8 mouse cellular contexts compared by ENCODE assay signal in the genomic region with DNA sequence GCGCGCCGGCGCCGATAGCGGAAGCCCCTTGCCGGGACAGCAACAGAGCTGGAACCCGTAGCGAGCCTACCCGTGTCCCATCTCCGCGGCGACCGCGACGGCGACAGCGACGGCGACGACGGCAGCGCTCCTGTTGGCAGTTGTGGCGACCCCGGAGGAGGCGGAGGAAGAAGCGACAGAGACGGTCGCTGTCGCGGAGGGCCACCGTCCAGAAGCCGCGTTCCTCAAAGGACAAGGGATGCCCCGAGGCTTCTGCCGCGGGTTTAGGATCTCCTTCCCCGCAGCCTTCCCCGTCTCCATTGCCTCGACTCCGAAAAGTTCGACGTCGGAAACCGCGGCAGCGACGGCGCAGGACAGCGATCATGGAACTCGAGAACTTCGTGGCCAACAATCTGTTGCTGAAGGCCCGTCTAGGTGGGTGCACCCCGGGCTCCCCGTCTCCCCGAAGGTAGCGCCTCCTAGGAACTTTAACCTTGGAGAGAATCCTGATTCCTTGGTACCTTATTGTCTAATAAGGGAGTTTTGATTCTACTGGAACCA. TPM values are rescaled to one million over a fixed set of nuclear protein-coding genes. Genes with fewer than 3 reads are reported as not detected.
DNase-seq lines count a peak whose midpoint lies in the region; ATAC-seq and TF ChIP-seq lines count a peak whose summit lies in the region.

No protein-coding gene starts in this region.

- H3K27me3 ChIP-seq in lung, embryonic 15.5 days: no peaks in the 10 kb centered on the region
- H3K27me3 ChIP-seq in embryonic facial prominence, embryonic 12.5 days: no peaks in the 10 kb centered on the region
- no peaks in the 10 kb centered on the region for H3K27me3 ChIP-seq in intestine, postnatal 0 days (replicated peaks; ENCODE audit: control insufficient read depth, insufficient read depth, low read length)
- H3K27me3 ChIP-seq in neural tube, embryonic 15.5 days (replicated peaks): no peaks in the 10 kb centered on the region

- H3K36me3 ChIP-seq in lung, embryonic 15.5 days: peaks cover 10% of the 10 kb centered on the region; the same call in 1 of the 2 replicates
- H3K36me3 ChIP-seq in embryonic facial prominence, embryonic 12.5 days: peaks cover 17% of the 10 kb centered on the region
- peaks cover 10% of the 10 kb centered on the region for H3K36me3 ChIP-seq in intestine, postnatal 0 days (ENCODE audit: control insufficient read depth, insufficient read depth)
- peaks cover 15% of the 10 kb centered on the region for H3K36me3 ChIP-seq in neural tube, embryonic 15.5 days

- H3K9ac ChIP-seq in lung, embryonic 15.5 days: peak overlapping the region; percentile 59
- peak overlapping the region; percentile 55 for H3K9ac ChIP-seq in embryonic facial prominence, embryonic 12.5 days
- H3K9ac ChIP-seq in intestine, postnatal 0 days (ENCODE audit: low read depth, low read length): peak overlapping the region; percentile 61
- peak overlapping the region; percentile 50 for H3K9ac ChIP-seq in neural tube, embryonic 15.5 days (replicated peaks)

- H3K4me1 ChIP-seq in lung, embryonic 15.5 days: peaks cover 12% of the 10 kb centered on the region
- H3K4me1 ChIP-seq in embryonic facial prominence, embryonic 12.5 days: peaks cover 5% of the 10 kb centered on the region
- 0 out of 2 replicates have a peak, but pooled peaks cover 5% of the 10 kb centered on the region for H3K4me1 ChIP-seq in intestine, postnatal 0 days (replicated peaks; ENCODE audit: control insufficient read depth, insufficient read depth, low read length)
- H3K4me1 ChIP-seq in neural tube, embryonic 15.5 days: peaks cover 22% of the 10 kb centered on the region

- WGBS in lung, embryonic 15.5 days: under 1% methylated on average over 57 of the region's 57 CpGs
- WGBS in embryonic facial prominence, embryonic 12.5 days: under 1% methylated on average over 57 of the region's 57 CpGs
- under 1% methylated on average over 57 of the region's 57 CpGs for WGBS in intestine, postnatal 0 days
- WGBS in neural tube, embryonic 15.5 days: under 1% methylated on average over 56 of the region's 57 CpGs

- TF ChIP-seq CTCF in intestine, postnatal 0 days (IDR thresholded peaks at IDR 0.05; ENCODE audit: low read depth): no peak

- no peak for DNase-seq in lung, postnatal 14 days
- no peak for DNase-seq in adrenal gland, adult 18-20 months (ENCODE audit: low spot score in 2 of 2)
- no peak for DNase-seq in thymus, postnatal 36 days
- no peak for DNase-seq in right cerebral cortex, postnatal 14 days

- H3K4me2 ChIP-seq in lung, embryonic 15.5 days: peak overlapping the region; percentile 68
- peak overlapping the region; percentile 53 for H3K4me2 ChIP-seq in embryonic facial prominence, embryonic 12.5 days (replicated peaks)
- H3K4me2 ChIP-seq in intestine, postnatal 0 days (replicated peaks; ENCODE audit: low read depth): peak overlapping the region; percentile 83
- H3K4me2 ChIP-seq in neural tube, embryonic 15.5 days: peak overlapping the region; percentile 62

- peak overlapping the region; percentile 90 for H3K27ac ChIP-seq in lung, embryonic 15.5 days
- peak overlapping the region; percentile 80 for H3K27ac ChIP-seq in embryonic facial prominence, embryonic 12.5 days
- peak overlapping the region; percentile 85 for H3K27ac ChIP-seq in intestine, postnatal 0 days (ENCODE audit: low read depth, low read length)
- peak overlapping the region; percentile 83 for H3K27ac ChIP-seq in neural tube, embryonic 15.5 days (replicated peaks)

- no peaks in the 10 kb centered on the region for H3K9me3 ChIP-seq in lung, embryonic 15.5 days
- H3K9me3 ChIP-seq in embryonic facial prominence, embryonic 12.5 days: no peaks in the 10 kb centered on the region
- no peaks in the 10 kb centered on the region for H3K9me3 ChIP-seq in intestine, postnatal 0 days (ENCODE audit: control insufficient read depth)
- no peaks in the 10 kb centered on the region for H3K9me3 ChIP-seq in neural tube, embryonic 15.5 days (replicated peaks)

- ATAC-seq in lung, embryonic 15.5 days (ENCODE audit: borderline replicate concordance, extremely low read depth, low FRiP score, low TSS enrichment): no peak
- ATAC-seq in embryonic facial prominence, embryonic 12.5 days (ENCODE audit: insufficient number of reproducible peaks, insufficient read depth, low FRiP score, low TSS enrichment): no peak; the same call in 1 of the 2 replicates
- ATAC-seq in intestine, postnatal 0 days: no peak
- ATAC-seq in neural tube, embryonic 15.5 days (ENCODE audit: low FRiP score): no peak

- peak overlapping the region; percentile 86 for H3K4me3 ChIP-seq in lung, embryonic 15.5 days
- peak overlapping the region; percentile 81 for H3K4me3 ChIP-seq in embryonic facial prominence, embryonic 12.5 days
- peak overlapping the region; percentile 61 for H3K4me3 ChIP-seq in intestine, postnatal 0 days (ENCODE audit: low read depth, low read length)
- peak overlapping the region; percentile 68 for H3K4me3 ChIP-seq in neural tube, embryonic 15.5 days (replicated peaks)

RNA-seq across cellular contexts. Expression of a gene that starts 0.5 kb away (rescaled TPM):
- 1.9 and 2.2 TPM in 2 replicates for polyA plus RNA-seq in lung, embryonic 15.5 days (2015; fragmentation: Nextera tagmentation; extraction: Ambion mirVana)
- polyA plus RNA-seq in embryonic facial prominence, embryonic 12.5 days (2016; fragmentation: Nextera tagmentation; extraction: Ambion mirVana): 4.8 and 5.2 TPM in 2 replicates
- 1.1 and 2.0 TPM in 2 replicates for polyA plus RNA-seq in intestine, postnatal 0 days (2015; fragmentation: Nextera tagmentation; extraction: Ambion mirVana)
- 3.5 and 3.7 TPM in 2 replicates for polyA plus RNA-seq in neural tube, embryonic 15.5 days (2015; fragmentation: Nextera tagmentation; extraction: Ambion mirVana)
- total RNA-seq in adrenal gland, adult 18-20 months (2021): 1 to 10 TPM; 2.3 to 3.5 TPM

RNA-seq across cellular contexts. Expression of a gene that starts 0.7 kb away (rescaled TPM):
- 21.2 and 21.3 TPM in 2 replicates for polyA plus RNA-seq in lung, embryonic 15.5 days (2015; fragmentation: Nextera tagmentation; extraction: Ambion mirVana)
- polyA plus RNA-seq in embryonic facial prominence, embryonic 12.5 days (2016; fragmentation: Nextera tagmentation; extraction: Ambion mirVana): 26.8 and 32.8 TPM in 2 replicates
- 12.5 and 13.8 TPM in 2 replicates for polyA plus RNA-seq in intestine, postnatal 0 days (2015; fragmentation: Nextera tagmentation; extraction: Ambion mirVana)
- 19.8 and 21.4 TPM in 2 replicates for polyA plus RNA-seq in neural tube, embryonic 15.5 days (2015; fragmentation: Nextera tagmentation; extraction: Ambion mirVana)
- total RNA-seq in adrenal gland, adult 18-20 months (2021): 10 to 100 TPM; 25.6 to 27.9 TPM

RNA-seq across cellular contexts. Expression of a gene that starts 23.6 kb away (rescaled TPM):
- 146 and 147 TPM in 2 replicates for polyA plus RNA-seq in lung, embryonic 15.5 days (2015; fragmentation: Nextera tagmentation; extraction: Ambion mirVana)
- 112 and 121 TPM in 2 replicates for polyA plus RNA-seq in embryonic facial prominence, embryonic 12.5 days (2016; fragmentation: Nextera tagmentation; extraction: Ambion mirVana)
- polyA plus RNA-seq in intestine, postnatal 0 days (2015; fragmentation: Nextera tagmentation; extraction: Ambion mirVana): 27.9 and 31.4 TPM in 2 replicates
- 105 and 108 TPM in 2 replicates for polyA plus RNA-seq in neural tube, embryonic 15.5 days (2015; fragmentation: Nextera tagmentation; extraction: Ambion mirVana)
- total RNA-seq in adrenal gland, adult 18-20 months (2021): 10 to 100 TPM; 30.9 to 32.2 TPM
